Mouse (Mus musculus) forebrain, postnatal 0 days (tissue): ENCODE measurements at regions not wholly inside any gene's neighbourhood (a gene's known extent, or its start where the extent isn't known, plus 50 kb on each side); places are given as distances from the start of the nearest gene placed in this dataset.

ENCODE experiments used
- ATAC-seq: fragments of 200-750 bp; cut with Nextera tagmentation; 2 replicates; pipeline ENCODE4 v1.8.0; 2017; ENCODE audit warnings: mild to moderate bottlenecking, moderate library complexity
- DNase-seq: peaks from one replicate; pipeline ENCODE4 v3.0.0-alpha.2; 2015
- H3K27ac ChIP-seq: fragments of 300-500 bp; sonication (generic); 2 replicates; pipeline ENCODE4 v1.5.1; 2014; ENCODE audit warnings: low read depth, mild to moderate bottlenecking, antibody characterized with exemption, low read length, moderate library complexity, mixed read lengths
- H3K27me3 ChIP-seq: fragments of 300-500 bp; sonication (generic); 2 replicates; pipeline ENCODE4 v1.6.1; 2014; ENCODE audit warnings: mild to moderate bottlenecking, low read length, mixed read lengths; ENCODE audit not compliant: insufficient read depth
- H3K36me3 ChIP-seq: fragments of 300-500 bp; sonication (generic); 2 replicates; pipeline ENCODE4 v1.6.1; 2014; ENCODE audit warnings: mild to moderate bottlenecking, moderate library complexity; ENCODE audit not compliant: insufficient read depth
- H3K4me1 ChIP-seq: fragments of 300-500 bp; sonication (generic); 2 replicates; pipeline ENCODE4 v1.6.1; 2014; ENCODE audit warnings: antibody characterized with exemption; ENCODE audit not compliant: insufficient read depth
- H3K4me2 ChIP-seq: fragments of 300-500 bp; sonication (generic); 2 replicates; pipeline ENCODE4 v1.6.1; 2014; ENCODE audit warnings: low read depth, mild to moderate bottlenecking, moderate library complexity
- H3K4me3 ChIP-seq: fragments of 300-500 bp; sonication (generic); 2 replicates; pipeline ENCODE4 v1.5.1; 2014; ENCODE audit warnings: low read depth, low read length, mixed read lengths
- H3K9ac ChIP-seq: fragments of 300-500 bp; sonication (generic); 2 replicates; pipeline ENCODE4 v1.6.1; 2014; ENCODE audit warnings: mild to moderate bottlenecking
- H3K9me3 ChIP-seq: fragments of 300-500 bp; sonication (generic); 2 replicates; pipeline ENCODE4 v1.6.1; 2016; ENCODE audit warnings: low read length
- CTCF ChIP-seq: sonication (generic); IDR thresholded peaks from 2 replicates; pipeline ENCODE4 v1.5.1; 2016; ENCODE audit warnings: antibody characterized with exemption, control low read depth, low read depth
- WGBS: fragments of 180-500 bp; shearing (Covaris S2); extraction: QIAGEN DNeasy Blood & Tissue Kit; methylation state at CpG from one replicate; pipeline ENCODE4 v1.1.7; 2014; 5-methylcytosine and 5-hydroxymethylcytosine counted together

DNA sequence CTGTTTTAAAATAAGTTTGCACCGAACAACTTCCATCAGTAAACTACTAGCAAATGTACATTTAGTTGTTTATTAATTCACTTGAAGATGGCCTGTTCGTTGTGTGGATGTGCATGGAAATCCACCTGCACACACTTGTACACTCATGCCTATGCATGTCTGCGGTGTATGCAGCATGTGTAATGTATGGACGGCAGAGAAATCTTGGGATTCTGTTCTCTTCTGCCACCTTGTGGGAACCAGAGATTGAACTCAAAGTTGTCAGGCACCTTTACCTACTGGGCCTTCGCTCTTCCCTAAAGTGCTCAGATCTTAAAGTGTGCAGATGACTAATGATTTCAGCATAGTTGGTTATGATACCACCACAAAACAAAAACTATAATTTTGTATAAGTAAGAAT is 137.4 kb downstream of the Kitl start:
- DNase-seq: peak; percentile 66
- Histone ChIP-seq H3K27ac (no peak overlapping the region), H3K36me3 (no peaks in the 10 kb centered on the region), H3K4me2 (no peak overlapping the region), H3K4me1 (no peaks in the 10 kb centered on the region), H3K9ac (no peak overlapping the region), H3K9me3 (no peaks in the 10 kb centered on the region), H3K4me3 (no peak overlapping the region), H3K27me3 (no peaks in the 10 kb centered on the region)
- WGBS: 40% methylated on average over 5 of the region's 5 CpGs
- TF ChIP-seq CTCF: peak; percentile 75
- ATAC-seq: peak; percentile 51; the same call in 1 of the 2 replicates

DNA sequence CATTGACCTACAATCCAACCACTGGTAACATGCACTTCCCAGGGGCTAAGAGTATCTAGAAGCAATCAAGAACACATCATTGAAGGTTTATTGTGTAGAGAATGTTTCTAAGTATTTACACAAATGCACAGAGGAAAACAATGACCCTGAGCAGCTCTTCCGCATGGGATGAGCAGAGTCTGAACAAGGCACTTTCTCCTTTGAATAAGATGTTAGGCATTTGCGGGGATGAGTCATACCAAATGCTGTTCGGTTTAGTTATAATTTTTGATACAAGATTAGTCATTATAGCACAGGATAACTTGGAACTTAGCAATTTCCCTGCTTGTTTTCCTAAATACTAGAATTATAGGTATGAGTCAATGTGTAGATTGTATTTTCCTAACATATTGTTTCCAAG is 137.9 kb downstream of the Kitl start:
- Histone ChIP-seq H3K4me1 (no peaks in the 10 kb centered on the region), H3K4me2 (no peak overlapping the region), H3K9ac (no peak overlapping the region), H3K27ac (no peak overlapping the region), H3K4me3 (no peak overlapping the region), H3K36me3 (no peaks in the 10 kb centered on the region), H3K9me3 (no peaks in the 10 kb centered on the region), H3K27me3 (no peaks in the 10 kb centered on the region)
- DNase-seq: no peak
- no peak for ATAC-seq
- 92% methylated on average over 3 of the region's 3 CpGs for WGBS
- no peak for TF ChIP-seq CTCF

GRCm38 (mm10) chr10:100155566-100155965 is 140.1 kb downstream of the Kitl start:
- Histone ChIP-seq H3K9ac (no peak overlapping the region), H3K4me1 (no peaks in the 10 kb centered on the region), H3K27me3 (no peaks in the 10 kb centered on the region), H3K36me3 (no peaks in the 10 kb centered on the region), H3K4me2 (no peak overlapping the region), H3K9me3 (no peaks in the 10 kb centered on the region), H3K27ac (no peak overlapping the region), H3K4me3 (no peak overlapping the region)
- TF ChIP-seq CTCF: no peak
- no peak for ATAC-seq
- WGBS: 85% methylated on average over 2 of the region's 2 CpGs
- no peak for DNase-seq

DNA sequence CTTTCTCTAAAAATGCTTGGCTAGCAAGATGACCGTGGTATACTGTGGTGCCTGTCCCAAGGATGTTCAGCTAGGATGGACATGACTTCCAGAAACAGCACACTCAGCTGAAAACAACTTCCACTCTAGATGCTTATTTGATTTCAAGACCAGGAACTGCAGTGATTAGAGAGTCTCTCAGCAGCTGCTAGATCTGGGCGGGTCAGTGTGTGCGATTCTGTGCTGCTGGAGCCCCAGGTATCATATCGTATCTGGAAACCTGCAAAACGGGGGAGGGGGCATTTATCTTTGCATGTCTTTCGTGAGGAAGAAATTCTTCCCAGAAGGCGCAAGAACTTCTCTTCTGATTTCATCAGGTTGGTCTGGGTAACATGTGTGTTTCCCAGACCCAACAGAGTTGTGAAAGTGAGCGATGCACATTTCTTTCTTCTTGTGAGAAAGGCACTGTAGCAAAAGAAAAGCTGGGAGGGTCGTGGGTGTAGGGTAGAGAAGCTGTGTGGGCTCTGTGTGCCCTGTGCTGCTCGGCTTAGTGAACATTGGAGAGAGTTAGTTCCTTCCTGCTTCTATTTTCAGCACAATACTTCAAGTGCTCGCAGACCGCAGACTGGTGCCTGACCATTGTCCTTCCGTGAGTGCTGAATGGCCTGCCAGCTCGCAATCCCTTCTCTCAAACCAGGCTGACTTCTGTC is 144.6 kb downstream of the Kitl start:
- no peak for TF ChIP-seq CTCF
- no peak overlapping the region for H3K27ac ChIP-seq
- H3K4me2 ChIP-seq: no peak overlapping the region
- ATAC-seq: no peak
- H3K4me1 ChIP-seq: no peaks in the 10 kb centered on the region
- WGBS: 68% methylated on average over 14 of the region's 14 CpGs
- H3K9me3 ChIP-seq: no peaks in the 10 kb centered on the region
- no peaks in the 10 kb centered on the region for H3K36me3 ChIP-seq
- H3K27me3 ChIP-seq: no peaks in the 10 kb centered on the region
- no peak for DNase-seq
- H3K9ac ChIP-seq: no peak overlapping the region
- no peak overlapping the region for H3K4me3 ChIP-seq

- Histone ChIP-seq H3K9ac (no peak overlapping the region), H3K4me2 (no peak overlapping the region), H3K4me3 (no peak overlapping the region), H3K27me3 (no peaks in the 10 kb centered on the region), H3K9me3 (no peaks in the 10 kb centered on the region), H3K4me1 (no peaks in the 10 kb centered on the region), H3K27ac (no peak overlapping the region), H3K36me3 (no peaks in the 10 kb centered on the region)
- DNase-seq (no peak), ATAC-seq (no peak)
- 66% methylated on average over 4 of the region's 4 CpGs for WGBS
- TF ChIP-seq CTCF: no peak
Observed at GRCm38 (mm10) chr10:100160532-100160852, 145.1 kb downstream of the Kitl start.

- Histone ChIP-seq H3K9me3 (no peaks in the 10 kb centered on the region), H3K27me3 (no peaks in the 10 kb centered on the region), H3K4me2 (no peak overlapping the region), H3K36me3 (no peaks in the 10 kb centered on the region), H3K4me1 (no peaks in the 10 kb centered on the region), H3K4me3 (no peak overlapping the region), H3K27ac (no peak overlapping the region), H3K9ac (no peak overlapping the region)
- 74% methylated on average over 3 of the region's 3 CpGs for WGBS
- DNase-seq (no peak), ATAC-seq (no peak)
- TF ChIP-seq CTCF: no peak
Observed at GRCm38 (mm10) chr10:100161117-100161516, 145.7 kb downstream of the Kitl start.

DNA sequence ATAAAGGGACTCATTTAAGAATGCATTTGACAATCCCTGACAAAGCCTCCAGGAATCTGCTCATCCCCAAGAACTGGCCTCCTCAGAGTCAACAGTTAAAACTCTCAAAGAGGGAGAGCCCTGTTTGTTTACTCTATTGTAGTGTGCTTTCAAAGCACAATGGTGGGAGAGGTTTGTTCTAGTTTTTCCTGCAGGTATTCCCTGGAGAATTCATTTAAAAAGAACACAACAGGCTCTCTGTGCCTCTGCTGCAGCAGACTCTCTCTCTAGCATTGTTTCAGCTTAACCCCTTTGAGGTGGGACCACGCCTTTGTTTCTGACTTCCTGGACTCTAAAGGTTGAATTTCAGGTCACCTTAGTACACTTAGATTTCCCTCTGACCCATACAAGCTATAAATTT is 149.1 kb downstream of the Kitl start:
- Histone ChIP-seq H3K9me3 (no peaks in the 10 kb centered on the region), H3K9ac (no peak overlapping the region), H3K27me3 (no peaks in the 10 kb centered on the region), H3K27ac (no peak overlapping the region), H3K36me3 (no peaks in the 10 kb centered on the region), H3K4me2 (no peak overlapping the region), H3K4me3 (no peak overlapping the region), H3K4me1 (no peaks in the 10 kb centered on the region)
- no peak for ATAC-seq
- TF ChIP-seq CTCF: no peak
- 40% methylated on average over 1 of the region's 1 CpGs for WGBS
- DNase-seq: no peak
